Mouse (Mus musculus): Measurements from ENCODE around the gene Inpp5d.

Inpp5d gene

DNA sequence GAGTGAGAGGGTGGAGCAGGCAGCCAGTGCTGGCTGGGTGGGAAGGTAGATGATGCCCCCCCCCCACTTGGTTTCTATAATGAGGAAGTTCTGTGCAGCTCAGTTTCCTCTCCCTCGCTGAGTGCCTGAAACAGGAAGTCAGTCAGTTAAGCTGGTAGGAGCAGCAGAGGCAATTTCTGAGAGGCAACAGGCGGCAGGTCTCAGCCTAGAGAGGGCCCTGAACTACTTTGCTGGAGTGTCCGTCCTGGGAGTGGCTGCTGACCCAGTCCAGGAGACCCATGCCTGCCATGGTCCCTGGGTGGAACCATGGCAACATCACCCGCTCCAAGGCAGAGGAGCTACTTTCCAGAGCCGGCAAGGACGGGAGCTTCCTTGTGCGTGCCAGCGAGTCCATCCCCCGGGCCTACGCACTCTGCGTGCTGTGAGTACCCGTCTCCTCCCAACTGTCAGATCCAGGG, at the start of gene Inpp5d:
TSS of gene Inpp5d (plus strand) at position 102 of the 458 bp plus-strand sequence.
- in situ Hi-C loops (cut with MboI; ENCODE audit: low sequenced_read_pairs) = no loop called here

DNA sequence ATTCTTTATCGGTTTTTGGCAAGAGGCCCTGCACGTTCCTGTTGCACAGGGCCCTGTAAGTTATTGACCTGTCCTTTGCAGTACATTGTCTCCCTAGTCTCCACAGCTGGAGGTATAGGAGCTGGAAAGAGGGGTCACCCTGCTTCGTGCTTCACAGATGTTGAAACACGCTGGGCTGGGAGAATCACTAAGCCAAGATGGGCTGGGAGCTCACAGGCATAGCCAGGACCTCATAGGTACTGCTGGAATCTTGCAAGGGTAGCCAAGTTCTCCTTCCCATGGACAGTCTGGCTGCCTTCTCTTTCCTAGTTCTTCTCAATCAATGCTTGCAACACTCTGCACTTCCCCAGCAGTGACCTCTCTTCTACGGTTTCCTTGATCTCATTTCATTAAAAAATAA, 46.9 kb upstream of the Inpp5d start:
- in situ Hi-C loops (cut with MboI; ENCODE audit: low sequenced_read_pairs) = no loop called here

DNA sequence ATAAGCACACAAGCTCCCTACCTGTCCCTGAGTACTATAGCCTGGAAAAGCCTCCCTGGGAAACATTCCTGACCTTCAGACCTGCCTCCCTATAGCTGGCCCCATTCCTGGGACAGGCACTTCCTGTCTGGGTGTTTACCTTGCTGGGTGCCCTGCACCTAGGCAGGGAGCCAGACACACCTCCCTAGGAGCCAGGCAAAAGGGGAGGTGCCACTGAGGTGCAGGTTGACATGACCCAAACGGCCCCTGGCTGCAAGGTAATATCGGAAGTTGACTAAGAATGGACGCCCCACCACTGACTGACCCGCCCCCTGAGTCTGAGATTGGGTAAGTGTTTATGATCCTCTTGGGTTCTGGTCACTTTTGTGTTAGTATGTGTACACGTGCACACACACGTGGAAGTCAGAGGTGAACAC, 46.3 kb upstream of the Inpp5d start, which contains the start of gene Ngef:
TSS of gene Ngef (minus strand) at position 71 of the 416 bp plus-strand sequence.
- in situ Hi-C loops (cut with MboI; ENCODE audit: low sequenced_read_pairs) = no loop called here

DNA sequence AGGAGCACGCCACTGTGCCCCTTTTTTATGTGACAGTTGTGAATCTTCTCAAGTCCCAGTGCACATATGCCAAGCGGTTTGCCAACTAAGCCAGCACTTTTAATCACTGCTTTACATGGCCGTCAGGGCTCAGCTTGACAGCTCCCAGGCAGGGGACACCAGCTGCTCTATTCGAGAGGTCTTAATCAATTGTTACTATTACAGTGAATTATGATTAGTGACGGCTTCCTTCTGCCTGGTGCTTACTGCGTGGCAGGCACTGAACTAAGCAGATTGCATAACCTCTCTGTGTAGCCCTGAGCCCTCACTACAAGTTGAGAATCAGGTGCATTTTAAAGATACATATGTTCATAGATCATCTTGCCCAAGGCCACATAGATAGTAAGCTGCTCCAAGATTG, 45.8 kb upstream of the Inpp5d start:
- in situ Hi-C loops (cut with MboI; ENCODE audit: low sequenced_read_pairs) = no loop called here

DNA sequence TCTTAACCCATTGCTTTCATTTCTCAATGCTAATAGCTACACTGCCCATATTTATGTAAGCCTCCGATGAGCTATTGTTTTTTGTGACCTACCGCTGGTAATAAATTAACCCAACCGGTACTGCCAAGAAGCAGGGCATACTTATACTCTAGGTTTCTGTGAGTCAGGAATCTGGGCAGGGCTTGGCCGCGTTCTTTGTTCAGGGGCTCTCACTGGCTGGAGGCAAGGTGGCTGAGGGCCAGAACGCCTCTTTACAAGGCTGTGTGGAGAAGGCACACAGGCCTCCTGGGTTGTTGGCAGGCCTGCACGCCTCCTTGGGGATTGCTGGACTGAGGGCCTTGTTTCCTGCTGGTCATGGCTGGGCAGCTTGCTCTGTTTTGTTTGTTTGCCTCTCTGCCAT, 45.3 kb upstream of the Inpp5d start:
- in situ Hi-C loops (cut with MboI; ENCODE audit: low sequenced_read_pairs) = no loop called here

DNA sequence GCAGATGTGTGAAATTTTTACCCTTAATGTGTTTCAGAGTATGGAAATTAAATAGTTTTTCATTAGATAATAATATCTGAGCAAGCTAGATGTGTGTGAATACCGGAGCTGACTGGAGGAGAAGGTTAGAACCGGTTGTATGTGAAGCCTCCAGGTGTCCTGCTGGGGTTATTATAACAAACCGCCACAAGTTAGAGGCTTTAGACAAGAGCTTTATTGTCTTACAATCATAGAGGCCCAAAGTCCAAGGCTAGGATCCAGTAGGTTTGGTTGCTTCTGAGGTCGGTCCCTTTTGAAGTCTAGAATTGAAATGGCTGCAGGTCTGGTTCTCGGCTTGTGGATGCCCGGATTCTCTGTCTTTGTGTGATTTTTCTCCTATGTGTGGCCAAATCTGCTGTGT, 41.1 kb upstream of the Inpp5d start:
- in situ Hi-C loops (cut with MboI; ENCODE audit: low sequenced_read_pairs) = no loop called here

DNA sequence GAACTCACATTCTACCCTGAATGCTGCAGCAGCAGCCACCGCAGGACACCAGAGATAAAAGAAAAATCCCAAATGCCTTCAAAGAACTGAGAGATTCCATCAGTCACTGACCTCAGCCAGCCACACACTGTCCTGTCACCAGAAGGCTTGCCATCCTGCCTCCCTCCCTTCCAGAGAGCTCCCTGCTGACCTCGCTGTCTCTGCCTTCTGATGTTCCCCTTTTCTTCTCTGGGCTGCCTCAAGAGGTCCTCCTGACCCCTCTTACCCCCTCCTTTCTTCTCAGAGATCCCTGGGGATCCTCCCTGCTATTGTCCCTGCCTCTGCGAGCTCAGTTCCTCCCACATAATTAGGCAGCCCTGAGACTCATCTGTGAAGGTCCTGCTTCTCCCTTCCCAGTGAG, 39.3 kb upstream of the Inpp5d start:
- in situ Hi-C loops (cut with MboI; ENCODE audit: low sequenced_read_pairs) = no loop called here

DNA sequence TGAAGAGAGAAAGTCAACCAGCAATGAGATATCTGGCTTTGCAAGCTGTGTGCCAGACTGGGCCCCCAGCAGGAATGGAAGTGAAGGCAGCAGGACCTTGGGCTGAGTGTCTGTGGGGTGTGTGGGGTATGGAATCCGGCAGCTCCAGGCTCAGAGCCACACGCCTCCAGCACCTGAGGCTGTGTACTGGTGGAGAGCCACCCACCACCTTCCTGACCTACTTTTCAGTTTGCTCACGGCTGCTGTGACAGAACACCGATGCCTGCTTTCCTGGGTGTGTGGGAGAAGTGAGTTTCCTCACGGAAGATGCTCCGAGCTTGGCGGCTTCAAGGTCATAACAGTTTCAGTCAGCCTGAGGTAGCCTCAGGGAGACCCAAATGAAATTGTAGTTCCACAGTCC, 30.9 kb upstream of the Inpp5d start:
- in situ Hi-C loops (cut with MboI; ENCODE audit: low sequenced_read_pairs) = no loop called here

DNA sequence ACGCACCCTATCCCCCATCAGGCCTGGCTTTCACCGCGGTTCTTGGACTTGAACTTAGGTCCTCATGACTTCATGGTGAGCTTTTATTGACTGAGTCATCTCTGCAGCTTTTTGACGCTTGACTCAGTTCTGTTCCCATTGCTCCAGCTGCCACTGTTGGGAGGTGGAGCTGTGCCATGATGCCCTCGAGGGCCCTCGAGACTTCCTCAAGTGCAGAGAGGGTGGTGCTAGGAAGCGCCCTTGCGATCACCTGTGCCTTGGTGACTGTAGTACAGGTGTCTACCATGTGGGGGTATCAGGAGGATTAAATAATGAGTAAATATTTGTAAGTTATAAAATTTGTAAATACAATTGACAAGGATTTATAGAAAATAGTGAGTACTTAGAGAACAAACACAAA, 30.1 kb upstream of the Inpp5d start:
- in situ Hi-C loops (cut with MboI; ENCODE audit: low sequenced_read_pairs) = no loop called here

DNA sequence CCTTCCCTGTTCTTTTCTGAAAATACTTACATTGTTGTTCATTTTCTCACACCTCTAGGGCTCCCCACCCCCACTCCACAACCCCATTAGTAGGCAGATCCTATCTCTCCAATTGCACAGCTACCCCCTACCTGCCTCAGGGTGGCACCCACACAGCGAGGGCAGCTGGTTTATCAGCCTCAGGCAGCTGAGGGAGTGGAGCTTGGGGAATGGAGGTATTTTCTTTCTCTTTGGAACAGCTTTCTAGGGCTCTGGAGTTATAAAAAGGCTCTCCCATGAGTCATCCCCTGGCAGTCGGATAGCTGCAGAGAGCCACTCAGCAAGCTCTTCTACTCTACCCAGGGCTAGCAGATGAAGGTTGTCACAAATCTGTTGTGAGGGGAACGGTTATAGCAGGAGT, 25.9 kb upstream of the Inpp5d start:
- in situ Hi-C loops (cut with MboI; ENCODE audit: low sequenced_read_pairs) = no loop called here

DNA sequence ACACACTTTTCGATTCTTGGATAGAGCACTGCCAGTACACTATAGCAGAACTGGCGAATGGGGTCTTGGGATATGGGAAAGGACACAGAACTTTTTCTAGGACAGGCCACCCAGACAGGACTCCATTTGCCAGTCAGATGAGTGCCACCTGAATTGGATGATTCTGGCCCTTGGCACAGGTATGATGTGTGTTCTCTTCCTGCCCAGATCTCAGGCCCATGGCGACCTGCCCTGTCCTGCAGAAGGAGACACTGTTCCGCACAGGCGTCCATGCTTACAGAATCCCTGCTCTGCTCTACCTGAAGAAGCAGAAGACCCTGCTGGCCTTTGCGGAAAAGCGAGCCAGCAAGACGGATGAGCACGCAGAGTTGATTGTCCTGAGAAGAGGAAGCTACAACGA, 25.4 kb upstream of the Inpp5d start:
- in situ Hi-C loops (cut with MboI; ENCODE audit: low sequenced_read_pairs) = no loop called here

DNA sequence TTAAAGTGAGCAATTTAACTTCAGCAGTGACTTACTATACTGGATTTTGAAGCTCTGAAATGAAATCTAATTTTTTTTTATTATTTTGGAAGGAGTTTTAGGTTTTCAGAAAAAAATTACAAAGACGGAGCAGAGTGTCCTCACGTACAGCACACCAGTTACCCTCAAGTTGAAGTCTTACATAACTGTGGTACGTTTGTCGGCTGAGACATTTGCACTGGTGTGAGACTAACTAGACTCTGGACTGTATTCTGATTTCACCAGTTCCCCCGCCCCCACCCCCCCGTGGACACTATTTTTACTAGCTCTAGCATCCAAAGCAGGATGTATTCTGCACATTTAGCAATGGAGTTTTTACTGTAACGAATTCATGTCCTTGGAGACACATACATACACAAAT, 19.6 kb upstream of the Inpp5d start:
- in situ Hi-C loops (cut with MboI; ENCODE audit: low sequenced_read_pairs) = no loop called here

DNA sequence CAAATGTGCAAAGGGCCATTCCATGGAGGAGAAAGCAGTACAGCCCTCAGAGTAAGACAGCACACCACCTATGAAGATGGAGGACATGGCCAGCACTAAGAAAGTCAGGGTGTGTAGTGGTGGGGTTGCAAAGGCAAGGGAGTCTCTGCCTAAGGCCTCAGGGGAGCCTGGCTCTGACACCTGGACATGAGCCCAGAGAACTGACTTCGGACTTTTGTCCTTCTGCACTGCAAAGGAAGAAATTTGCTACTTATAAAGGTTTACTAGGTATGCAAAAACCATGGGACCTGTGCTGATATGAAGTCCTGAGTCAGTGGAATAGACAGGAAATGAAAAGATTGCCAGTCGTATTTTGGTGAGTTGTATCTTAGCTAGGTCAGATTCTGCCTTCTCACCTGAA, 18.3 kb upstream of the Inpp5d start:
- in situ Hi-C loops (cut with MboI; ENCODE audit: low sequenced_read_pairs) = no loop called here

DNA sequence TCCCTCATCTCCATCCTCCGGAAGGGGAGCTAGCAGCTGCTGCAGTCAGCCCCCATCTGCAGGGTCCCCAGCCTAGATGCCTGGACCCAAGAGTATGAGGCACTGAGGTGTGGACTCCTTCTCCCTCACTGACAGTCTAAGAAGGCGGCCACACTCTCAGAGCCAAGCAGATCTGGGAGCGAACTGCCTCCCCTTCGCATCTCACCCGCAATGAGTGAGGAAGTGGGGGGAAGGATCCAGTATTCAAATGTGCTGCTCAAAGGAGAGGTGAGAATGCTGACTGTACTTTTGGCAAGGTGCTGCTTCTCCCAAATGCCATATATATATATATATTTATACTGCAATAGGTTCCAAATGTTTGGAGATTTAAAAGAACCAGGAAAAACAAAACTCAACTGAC, 16.7 kb upstream of the Inpp5d start:
- in situ Hi-C loops (cut with MboI; ENCODE audit: low sequenced_read_pairs) = no loop called here

DNA sequence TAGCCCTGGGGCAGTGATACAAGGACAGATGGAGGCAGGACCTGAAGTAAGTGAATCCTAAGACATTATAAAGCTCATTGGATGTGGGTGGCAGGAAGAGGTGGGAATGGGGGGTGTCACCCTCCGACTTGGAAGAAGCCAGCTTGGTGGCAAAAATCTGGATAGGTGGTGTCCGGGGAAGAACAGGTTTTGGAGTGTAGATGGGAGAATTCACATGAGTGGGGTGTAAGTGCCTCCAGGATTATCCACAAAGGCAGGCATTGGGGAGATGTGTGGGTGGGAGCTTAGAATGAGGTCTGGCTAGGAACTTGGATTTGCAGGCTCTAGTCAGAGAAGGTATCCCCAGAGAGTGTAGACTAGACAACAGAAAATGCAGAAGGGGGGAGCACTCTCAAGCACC, 14.8 kb upstream of the Inpp5d start:
- in situ Hi-C loops (cut with MboI; ENCODE audit: low sequenced_read_pairs) = no loop called here

DNA sequence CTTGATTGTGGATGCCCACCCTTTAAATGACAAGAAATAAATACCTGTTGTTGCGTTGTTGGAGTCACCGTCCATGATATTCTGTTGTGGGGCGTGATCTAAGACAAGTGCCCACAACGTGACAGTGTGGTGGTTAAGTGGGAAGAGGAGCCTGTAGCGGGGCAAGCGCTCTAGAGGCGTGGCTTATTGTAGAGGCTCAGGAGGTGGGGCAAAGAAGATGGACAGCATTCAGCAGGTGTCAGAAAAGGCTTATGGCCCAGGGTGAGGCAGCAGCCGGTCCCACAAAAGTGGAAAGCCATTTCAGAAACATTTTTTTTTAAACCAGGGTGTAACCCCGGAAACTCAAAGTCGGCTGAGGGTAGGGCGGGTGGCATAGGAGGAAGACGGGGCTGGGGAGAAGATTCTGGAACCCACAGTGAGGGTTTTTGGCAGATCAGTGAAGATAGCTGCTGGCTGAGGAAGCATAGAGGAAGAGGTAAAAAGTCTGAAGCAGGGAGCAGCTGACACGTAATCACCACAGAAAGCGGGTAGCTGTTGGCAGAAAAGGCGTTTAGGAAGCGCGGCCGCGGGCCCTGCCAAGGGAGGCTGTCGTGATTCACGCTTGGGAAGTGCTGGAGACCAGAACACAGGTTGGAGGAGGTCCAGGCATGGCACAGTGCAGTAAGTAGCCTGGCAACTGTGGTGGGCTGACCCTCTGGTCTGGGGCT, 12.6 kb upstream of the Inpp5d start:
- in situ Hi-C loops (cut with MboI; ENCODE audit: low sequenced_read_pairs) = no loop called here

DNA sequence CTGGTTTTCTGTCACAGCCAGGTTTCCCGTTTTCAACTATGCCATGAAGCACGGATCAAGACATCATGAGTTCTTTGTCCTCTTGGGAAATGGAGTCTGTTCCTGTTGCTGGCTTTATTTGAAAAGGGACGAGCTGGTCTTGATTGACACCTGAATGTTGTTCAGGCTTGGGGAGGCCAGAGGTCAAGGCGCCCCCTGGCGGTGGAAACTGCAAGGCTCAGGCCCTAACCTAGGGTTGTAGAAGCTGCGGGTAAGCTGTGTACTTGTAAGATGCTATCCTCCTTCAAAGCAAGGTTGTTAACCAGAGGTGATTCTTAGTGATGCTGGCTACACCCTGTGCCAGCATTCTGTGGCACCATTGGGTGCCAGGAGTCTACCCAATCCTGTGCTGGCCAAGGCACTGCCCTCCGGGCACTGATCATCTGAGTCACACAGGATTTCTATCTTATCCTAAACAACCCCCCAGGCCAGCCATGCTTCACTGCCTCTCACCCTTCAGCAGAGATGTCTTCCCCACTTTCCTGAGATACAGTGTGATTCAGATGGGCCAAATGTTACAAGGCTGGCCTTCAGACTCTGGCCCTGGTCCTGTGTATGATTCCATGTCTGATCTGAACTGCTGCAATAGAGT, 11.6 kb upstream of the Inpp5d start:
- in situ Hi-C loops (cut with MboI; ENCODE audit: low sequenced_read_pairs) = no loop called here

DNA sequence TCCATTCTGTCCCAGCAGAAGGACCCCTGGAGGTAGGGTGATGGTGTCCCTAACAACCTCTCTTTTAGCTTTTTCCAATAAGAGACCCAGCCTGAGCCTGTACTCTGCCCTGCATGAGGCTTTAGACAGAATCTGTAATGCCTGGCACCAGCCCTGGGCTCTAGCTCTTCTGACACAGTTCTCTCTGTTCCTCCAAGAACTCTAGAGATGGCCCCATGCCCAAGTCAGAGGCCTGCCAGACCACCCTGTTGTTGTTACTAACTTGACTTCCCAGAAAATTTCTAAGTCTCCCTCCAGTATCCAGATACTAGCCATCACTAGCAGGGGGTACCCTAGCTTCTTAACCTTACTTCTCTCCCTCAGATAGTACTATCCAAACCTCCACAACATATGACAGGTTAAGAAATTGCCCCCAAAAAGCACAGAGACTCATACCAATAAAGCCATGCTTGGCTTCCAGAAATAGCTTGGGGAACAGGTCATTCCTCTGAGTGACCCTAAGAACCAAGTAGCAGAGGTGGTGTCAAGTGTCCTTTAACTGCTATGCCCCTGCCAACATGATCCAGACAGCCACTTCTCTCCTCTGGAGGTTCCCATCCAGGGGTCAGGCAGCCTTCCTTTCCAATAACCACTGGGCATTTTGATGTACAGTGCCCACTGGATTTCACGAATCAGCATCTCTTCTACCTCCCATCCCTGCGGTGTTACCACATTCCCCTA, 5.4 kb upstream of the Inpp5d start:
- in situ Hi-C loops (cut with MboI; ENCODE audit: low sequenced_read_pairs) = no loop called here

DNA sequence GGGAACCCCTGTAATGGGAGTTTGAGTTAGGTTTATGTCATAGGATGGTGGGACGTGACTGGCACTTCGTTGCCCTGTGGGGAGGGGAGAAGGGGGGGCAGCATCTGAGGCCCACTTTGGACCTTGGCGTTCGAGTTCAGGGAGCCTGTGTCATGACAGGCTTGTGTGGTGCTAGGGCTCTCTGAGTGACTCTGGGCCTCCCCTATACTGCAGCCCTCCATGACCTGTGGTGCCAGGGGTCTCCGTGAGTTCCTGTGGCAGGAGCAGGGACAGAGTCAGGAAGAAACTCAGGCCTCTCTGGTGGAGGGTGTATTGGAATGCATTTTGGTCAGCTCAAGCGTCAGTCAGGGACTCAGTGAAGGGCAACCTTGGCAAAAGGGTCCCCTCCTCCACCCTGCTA, 581 bp downstream of the Inpp5d start:
- in situ Hi-C loops (cut with MboI; ENCODE audit: low sequenced_read_pairs) = no loop called here

DNA sequence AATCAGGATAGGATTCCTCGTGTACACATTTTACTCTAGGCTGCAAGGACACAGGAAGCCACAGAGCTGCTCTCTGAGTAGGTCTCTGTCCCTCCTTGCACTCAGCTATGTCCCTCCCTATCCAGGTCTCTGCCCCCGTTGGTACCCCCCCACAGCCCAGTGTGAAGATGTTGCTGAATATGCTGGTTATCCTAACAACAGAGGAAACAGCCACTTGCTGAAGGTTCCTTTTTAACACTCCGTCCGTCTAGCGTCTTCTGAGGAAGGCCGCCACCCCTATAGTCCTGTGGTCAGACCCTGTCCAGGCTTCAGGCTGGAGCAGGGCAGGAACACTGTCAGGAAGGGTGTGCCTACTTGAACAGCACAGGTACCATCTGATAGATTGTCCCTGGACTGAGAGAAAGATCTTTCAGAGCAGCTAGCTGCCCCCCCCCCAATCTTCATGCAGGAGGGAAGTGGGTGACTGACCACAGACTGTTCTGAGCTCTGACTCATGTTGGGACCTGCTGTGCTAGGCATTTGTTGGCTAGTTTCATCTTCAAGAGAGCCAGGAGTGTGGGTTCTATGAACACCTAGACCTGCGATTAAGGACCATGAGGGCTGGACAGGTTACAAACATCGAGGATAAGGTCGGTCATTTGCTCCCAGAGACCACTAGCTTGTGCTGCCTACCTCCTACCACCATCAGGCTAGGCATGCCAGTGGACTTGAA, 1.2 kb downstream of the Inpp5d start:
- in situ Hi-C loops (cut with MboI; ENCODE audit: low sequenced_read_pairs) = no loop called here

DNA sequence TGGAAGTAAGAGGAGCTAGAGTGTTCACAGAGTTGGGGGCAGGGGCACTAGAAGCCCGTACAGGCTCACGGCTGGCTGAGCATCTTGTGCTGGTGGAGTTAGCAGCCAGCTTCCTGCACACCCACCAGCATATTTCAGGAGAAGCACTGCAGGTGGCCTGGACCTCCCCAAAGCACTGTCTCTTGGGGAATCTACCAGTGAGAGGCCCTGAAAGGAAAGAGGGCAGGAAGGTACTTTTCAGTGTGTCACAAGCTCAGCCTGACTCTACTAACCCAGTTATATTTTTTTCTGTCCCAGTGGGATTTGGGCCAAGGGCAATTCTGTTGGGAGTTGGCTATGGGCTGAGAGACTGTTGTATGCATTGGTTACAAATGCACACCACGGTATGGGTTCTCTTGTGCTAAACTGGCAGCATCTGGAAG, 1.8 kb downstream of the Inpp5d start:
- in situ Hi-C loops (cut with MboI; ENCODE audit: low sequenced_read_pairs) = no loop called here
